Mouse (Mus musculus) kidney, embryonic 16.5 days (tissue): ENCODE measurements at regions not wholly inside any gene's neighbourhood (a gene's known extent, or its start where the extent isn't known, plus 50 kb on each side); places are given as distances from the start of the nearest gene placed in this dataset.

Experiments used
- ATAC-seq: fragments of 200-750 bp; cut with Nextera tagmentation; 2 replicates; pipeline ENCODE4 v1.8.0; 2017; ENCODE audit warnings: moderate TSS enrichment; ENCODE audit not compliant: low FRiP score, low TSS enrichment
- H3K27ac ChIP-seq: fragments of 300-500 bp; sonication (generic); 2 replicates; pipeline ENCODE4 v1.5.1; 2014; ENCODE audit warnings: low read length
- H3K27me3 ChIP-seq: fragments of 300-500 bp; sonication (generic); 2 replicates; pipeline ENCODE4 v1.6.1; 2014; ENCODE audit warnings: low read length, control low read depth, mixed read lengths; ENCODE audit not compliant: insufficient read depth
- H3K36me3 ChIP-seq: fragments of 300-500 bp; sonication (generic); 2 replicates; pipeline ENCODE4 v1.6.1; 2014; ENCODE audit warnings: low read length, control low read depth, mixed read lengths; ENCODE audit not compliant: insufficient read depth
- H3K4me1 ChIP-seq: fragments of 300-500 bp; sonication (generic); 2 replicates; pipeline ENCODE4 v1.6.1; 2014; ENCODE audit warnings: low read length, control low read depth, mixed read lengths; ENCODE audit not compliant: insufficient read depth
- H3K4me2 ChIP-seq: fragments of 300-500 bp; sonication (generic); replicated peaks from 2 replicates; pipeline ENCODE4 v1.6.1; 2014; ENCODE audit warnings: low read depth, low read length
- H3K4me3 ChIP-seq: fragments of 300-500 bp; sonication (generic); 2 replicates; pipeline ENCODE4 v1.5.1; 2014; ENCODE audit warnings: mild to moderate bottlenecking, low read length
- H3K9ac ChIP-seq: fragments of 300-500 bp; sonication (generic); replicated peaks from 2 replicates; pipeline ENCODE4 v1.6.1; 2014; ENCODE audit warnings: low read length
- H3K9me3 ChIP-seq: fragments of 300-500 bp; sonication (generic); 2 replicates; pipeline ENCODE4 v1.6.1; 2016; ENCODE audit warnings: low read length, control low read depth
- WGBS: fragments of 180-500 bp; shearing (Covaris S2); extraction: QIAGEN DNeasy Blood & Tissue Kit; methylation state at CpG from one replicate; pipeline ENCODE4 v1.1.7; 2014; 5-methylcytosine and 5-hydroxymethylcytosine counted together

DNA sequence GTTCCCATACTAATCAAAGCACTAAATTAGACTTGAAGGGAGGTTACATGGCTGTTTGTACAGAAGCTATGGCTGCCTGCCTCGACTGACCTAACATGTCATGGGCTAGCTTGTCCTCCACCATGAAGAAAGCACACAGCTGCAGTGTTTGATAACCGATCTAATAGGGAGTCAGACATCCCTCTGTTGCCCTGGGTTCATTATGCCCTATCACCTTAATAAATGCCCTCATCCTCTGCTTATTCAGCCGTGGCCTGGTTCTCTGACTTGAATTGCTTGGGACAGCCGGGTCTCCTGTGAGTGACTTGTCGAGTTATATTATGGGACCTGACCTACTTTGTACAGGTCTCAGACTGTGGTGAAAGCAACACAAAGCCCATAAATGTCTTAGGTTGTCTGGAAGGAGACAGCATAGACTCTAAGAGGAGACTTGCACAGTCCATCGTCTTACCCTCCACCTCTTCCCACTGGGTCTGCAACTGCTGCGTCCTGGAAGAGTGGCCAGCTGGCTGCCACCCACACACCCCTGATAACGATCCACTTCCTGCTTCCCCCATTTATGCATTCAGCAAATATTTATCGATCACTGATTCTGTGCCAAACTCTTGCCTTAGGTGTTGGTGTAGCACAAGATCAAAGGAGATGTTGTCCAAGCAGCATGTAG, 161.2 kb upstream of the 3110018I06Rik start:
- no peak overlapping the region for H3K4me2 ChIP-seq
- H3K27me3 ChIP-seq = no peaks in the 10 kb centered on the region
- no peak overlapping the region for H3K4me3 ChIP-seq
- 32% methylated on average over 9 of the region's 9 CpGs for WGBS
- H3K9me3 ChIP-seq = no peaks in the 10 kb centered on the region
- no peak overlapping the region for H3K9ac ChIP-seq
- H3K27ac ChIP-seq = no peak overlapping the region
- H3K4me1 ChIP-seq = 0 out of 2 replicates have a peak, but pooled peaks cover 3% of the 10 kb centered on the region
- H3K36me3 ChIP-seq = no peaks in the 10 kb centered on the region
- no peak for ATAC-seq

DNA sequence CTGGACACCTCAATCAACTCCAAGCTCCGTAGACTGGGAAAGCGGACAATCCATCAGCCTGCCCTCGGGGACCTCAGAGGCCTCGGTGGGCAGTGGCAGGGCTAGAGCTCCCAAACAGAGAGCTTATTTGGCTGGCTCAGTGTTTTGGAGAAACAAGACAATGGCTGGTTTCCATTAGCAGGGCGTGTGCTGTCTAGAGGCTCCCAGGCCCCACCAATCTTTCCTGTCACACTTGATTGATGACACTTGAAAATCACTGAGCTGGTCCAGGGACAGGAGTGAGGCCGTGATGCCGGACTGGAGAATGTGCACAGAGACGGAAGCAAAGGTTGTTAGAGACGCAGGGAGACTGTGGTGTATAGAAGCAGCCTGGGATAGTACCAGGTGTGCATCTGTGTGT, 159.4 kb upstream of the 3110018I06Rik start:
- H3K27ac ChIP-seq = no peak overlapping the region
- no peak overlapping the region for H3K4me3 ChIP-seq
- H3K4me2 ChIP-seq = no peak overlapping the region
- no peak; the same call in 1 of the 2 replicates for ATAC-seq
- no peaks in the 10 kb centered on the region for H3K27me3 ChIP-seq
- WGBS = 16% methylated on average over 9 of the region's 9 CpGs
- no peaks in the 10 kb centered on the region for H3K9me3 ChIP-seq
- no peaks in the 10 kb centered on the region for H3K36me3 ChIP-seq
- 0 out of 2 replicates have a peak, but pooled peaks cover 3% of the 10 kb centered on the region for H3K4me1 ChIP-seq
- no peak overlapping the region for H3K9ac ChIP-seq

DNA sequence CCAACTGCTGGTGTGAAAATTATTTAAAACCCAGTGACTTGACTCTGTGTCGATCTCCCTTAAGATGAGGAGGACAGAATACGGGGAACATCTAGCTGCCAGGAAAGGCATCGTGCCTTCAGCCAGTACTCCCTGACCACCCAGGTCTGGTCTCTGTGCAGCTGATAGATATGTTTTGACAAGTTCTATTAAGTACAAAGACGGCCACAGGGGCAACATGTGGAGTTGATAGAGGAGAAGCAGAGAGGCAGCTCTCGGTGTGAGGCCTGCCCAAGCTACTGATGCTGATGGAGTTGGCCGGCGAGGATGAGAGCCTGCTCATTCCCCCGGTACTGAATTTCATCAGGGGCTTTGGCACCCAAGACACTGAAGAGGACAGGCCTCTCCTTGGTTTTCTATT, 154.1 kb upstream of the 3110018I06Rik start:
- Histone ChIP-seq H3K36me3 (no peaks in the 10 kb centered on the region), H3K27ac (no peak overlapping the region), H3K27me3 (no peaks in the 10 kb centered on the region), H3K9ac (no peak overlapping the region), H3K9me3 (no peaks in the 10 kb centered on the region), H3K4me3 (no peak overlapping the region), H3K4me1 (no peaks in the 10 kb centered on the region), H3K4me2 (no peak overlapping the region)
- no peak for ATAC-seq
- 87% methylated on average over 8 of the region's 8 CpGs for WGBS

DNA sequence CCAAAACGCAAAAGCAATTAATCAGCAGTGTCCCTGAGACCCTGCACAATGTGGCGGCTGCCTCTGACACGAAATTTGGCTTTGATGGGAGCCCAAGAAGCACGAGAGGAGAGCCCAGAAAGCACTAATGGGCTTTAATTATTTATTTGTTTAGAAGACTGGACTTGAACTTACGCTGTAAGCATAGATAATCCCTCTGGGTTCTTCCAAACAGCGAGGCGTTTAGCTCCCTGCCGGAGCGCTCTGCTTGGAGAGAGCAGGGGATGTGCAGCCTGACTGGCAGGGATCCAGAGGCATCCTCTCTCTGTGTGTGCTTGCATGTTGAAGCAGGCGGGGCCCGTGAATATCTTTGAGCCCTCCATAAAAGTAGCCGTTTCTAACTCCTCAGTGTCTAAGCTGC, 153.3 kb upstream of the 3110018I06Rik start:
- no peak for ATAC-seq
- Histone ChIP-seq H3K4me3 (no peak overlapping the region), H3K9me3 (no peaks in the 10 kb centered on the region), H3K4me1 (no peaks in the 10 kb centered on the region), H3K27ac (no peak overlapping the region), H3K36me3 (no peaks in the 10 kb centered on the region), H3K9ac (no peak overlapping the region), H3K4me2 (no peak overlapping the region), H3K27me3 (no peaks in the 10 kb centered on the region)
- WGBS = 58% methylated on average over 12 of the region's 12 CpGs

DNA sequence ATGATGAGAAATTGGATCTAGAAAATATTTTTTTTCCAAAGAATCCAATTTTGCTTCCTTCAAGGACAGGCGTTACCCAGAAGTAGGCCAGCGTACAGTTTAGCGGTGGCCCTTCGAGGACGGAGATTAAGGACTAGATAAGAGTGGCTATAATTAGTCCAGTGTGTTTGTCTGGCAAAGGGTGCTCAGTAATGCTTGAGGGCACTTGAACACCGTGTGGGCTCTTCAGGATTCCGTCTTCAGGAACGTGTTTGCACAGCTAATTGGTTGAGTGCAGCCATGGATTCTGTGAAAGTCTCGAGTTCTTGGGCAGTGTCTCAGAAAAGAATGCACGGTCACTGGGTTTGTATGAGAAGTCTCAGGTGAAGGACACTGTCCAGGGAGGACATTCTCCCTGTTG, 149.7 kb upstream of the 3110018I06Rik start:
- Histone ChIP-seq H3K4me1 (no peaks in the 10 kb centered on the region), H3K27me3 (no peaks in the 10 kb centered on the region), H3K4me2 (no peak overlapping the region), H3K4me3 (no peak overlapping the region), H3K9ac (no peak overlapping the region), H3K9me3 (no peaks in the 10 kb centered on the region), H3K36me3 (no peaks in the 10 kb centered on the region), H3K27ac (no peak overlapping the region)
- ATAC-seq = no peak
- 65% methylated on average over 10 of the region's 10 CpGs for WGBS

DNA sequence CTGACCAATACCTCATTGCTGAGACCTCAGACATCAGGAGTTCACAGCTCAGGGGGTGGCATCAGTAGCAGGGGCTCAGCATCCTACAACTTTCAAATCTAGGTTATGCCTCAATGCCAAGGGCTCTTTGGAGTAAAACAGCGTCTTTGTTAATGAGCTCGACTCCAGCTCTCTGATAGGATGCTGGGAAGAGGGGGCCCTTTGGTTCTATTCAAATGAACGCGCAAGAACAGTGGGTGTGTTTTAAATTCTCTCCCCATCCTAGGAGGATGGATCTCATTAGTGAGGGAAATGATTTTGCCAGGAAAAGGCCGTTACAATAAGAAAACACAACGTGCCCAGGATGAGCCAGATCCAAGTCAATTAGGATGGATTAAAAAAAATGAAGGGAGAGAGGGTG, 132.2 kb upstream of the 3110018I06Rik start:
- Histone ChIP-seq H3K4me2 (no peak overlapping the region), H3K9me3 (no peaks in the 10 kb centered on the region), H3K27ac (no peak overlapping the region), H3K4me3 (no peak overlapping the region), H3K36me3 (no peaks in the 10 kb centered on the region), H3K9ac (no peak overlapping the region), H3K4me1 (no peaks in the 10 kb centered on the region), H3K27me3 (no peaks in the 10 kb centered on the region)
- no peak for ATAC-seq
- 83% methylated on average over 6 of the region's 6 CpGs for WGBS

DNA sequence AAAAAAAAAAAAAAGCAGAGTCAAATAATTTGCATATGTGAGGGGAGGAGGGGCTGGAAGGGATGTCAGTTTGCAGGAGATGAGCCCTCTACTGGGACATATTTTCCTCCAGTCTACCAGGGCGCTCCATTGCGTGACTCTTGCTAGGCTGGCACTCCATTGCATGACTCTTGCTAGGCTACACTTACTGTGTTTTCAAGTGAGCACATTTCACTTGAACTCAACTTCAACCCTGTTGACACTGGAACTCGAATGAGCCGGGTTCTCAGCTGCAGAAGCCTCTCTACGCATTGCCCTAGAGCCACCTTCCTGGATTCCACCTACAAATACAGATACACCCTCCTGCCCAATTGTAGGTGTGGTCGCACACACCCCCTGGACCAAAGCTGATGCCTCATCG, 131.5 kb upstream of the 3110018I06Rik start:
- no peak overlapping the region for H3K27ac ChIP-seq
- ATAC-seq = no peak

DNA sequence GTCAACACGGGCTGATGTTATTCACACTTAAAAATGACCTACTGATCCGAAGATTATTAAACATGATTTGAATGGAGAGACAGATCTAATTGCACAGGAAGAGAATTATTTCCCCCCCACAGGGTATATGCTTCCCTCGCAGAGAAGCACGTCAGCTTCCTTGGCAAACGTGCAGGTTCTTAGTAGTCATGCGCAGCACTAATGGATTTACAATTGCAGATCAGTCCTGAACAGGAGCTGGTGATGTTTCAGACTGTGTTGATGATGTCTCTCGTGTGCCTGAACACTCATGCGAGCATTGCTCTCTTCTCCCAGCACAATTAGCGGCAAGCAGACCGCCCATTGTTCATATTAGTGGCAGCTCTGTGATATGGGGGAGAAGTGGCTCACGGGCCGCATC, 127.9 kb upstream of the 3110018I06Rik start:
- H3K27me3 ChIP-seq = no peaks in the 10 kb centered on the region
- no peak overlapping the region for H3K4me2 ChIP-seq
- no peak overlapping the region for H3K9ac ChIP-seq
- WGBS = 84% methylated on average over 12 of the region's 12 CpGs
- H3K36me3 ChIP-seq = no peaks in the 10 kb centered on the region
- no peak overlapping the region for H3K4me3 ChIP-seq
- H3K9me3 ChIP-seq = no peaks in the 10 kb centered on the region
- no peak for ATAC-seq
- no peak overlapping the region for H3K27ac ChIP-seq
- H3K4me1 ChIP-seq = no peaks in the 10 kb centered on the region

More for the DNA sequence above, 131.5 kb upstream of the 3110018I06Rik start:
- Histone ChIP-seq H3K9me3 (no peaks in the 10 kb centered on the region), H3K9ac (no peak overlapping the region), H3K4me3 (no peak overlapping the region), H3K4me2 (no peak overlapping the region), H3K36me3 (no peaks in the 10 kb centered on the region), H3K27me3 (no peaks in the 10 kb centered on the region), H3K4me1 (no peaks in the 10 kb centered on the region)
- WGBS = 81% methylated on average over 7 of the region's 7 CpGs

DNA sequence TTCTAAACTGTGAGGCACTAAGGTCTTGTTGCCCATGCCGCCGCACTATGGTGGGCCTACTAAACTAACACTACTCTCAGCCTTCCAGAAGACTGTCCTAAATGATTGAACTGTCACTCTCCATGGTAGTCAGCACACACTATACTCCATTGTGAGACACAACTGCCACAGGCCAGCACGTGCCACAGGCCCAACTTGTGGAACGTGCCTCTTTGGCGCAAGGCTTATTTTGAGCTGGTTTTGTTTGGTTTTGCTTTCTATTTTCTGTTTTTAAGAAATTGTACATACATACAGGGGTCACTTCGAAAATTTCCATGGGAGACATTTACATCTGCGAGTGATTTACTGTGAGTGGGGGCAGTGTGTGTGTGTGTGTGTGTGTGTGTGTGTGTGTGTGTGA, 126.8 kb upstream of the 3110018I06Rik start:
- H3K4me2 ChIP-seq = no peak overlapping the region
- no peaks in the 10 kb centered on the region for H3K9me3 ChIP-seq
- no peaks in the 10 kb centered on the region for H3K27me3 ChIP-seq
- H3K4me1 ChIP-seq = no peaks in the 10 kb centered on the region
- H3K27ac ChIP-seq = no peak overlapping the region
- WGBS = 93% methylated on average over 7 of the region's 7 CpGs
- no peak overlapping the region for H3K4me3 ChIP-seq
- H3K9ac ChIP-seq = no peak overlapping the region
- H3K36me3 ChIP-seq = no peaks in the 10 kb centered on the region
- no peak for ATAC-seq

DNA sequence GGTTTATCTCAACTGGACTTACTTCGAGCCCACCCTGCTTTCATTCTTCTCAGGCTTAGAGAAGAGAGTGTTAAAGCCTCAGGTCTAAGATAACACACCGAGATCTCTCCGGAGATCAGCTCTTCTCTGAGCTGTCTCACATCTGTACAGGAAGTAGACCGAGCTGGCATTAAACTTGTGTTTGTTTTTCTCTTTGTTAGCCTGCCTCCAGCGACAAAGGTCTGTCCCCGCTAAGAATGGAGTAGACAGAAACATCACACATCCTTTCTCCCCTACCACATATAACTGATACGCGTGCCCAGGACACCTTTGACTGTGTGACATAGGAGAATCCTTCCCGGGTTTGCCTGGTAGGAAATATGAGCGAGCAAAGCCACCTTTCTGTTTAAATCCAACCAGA, 126.3 kb upstream of the 3110018I06Rik start:
- H3K4me2 ChIP-seq = no peak overlapping the region
- H3K4me3 ChIP-seq = no peak overlapping the region
- no peaks in the 10 kb centered on the region for H3K4me1 ChIP-seq
- no peak for ATAC-seq
- no peaks in the 10 kb centered on the region for H3K36me3 ChIP-seq
- no peak overlapping the region for H3K9ac ChIP-seq
- WGBS = 70% methylated on average over 10 of the region's 10 CpGs
- H3K27me3 ChIP-seq = no peaks in the 10 kb centered on the region
- no peaks in the 10 kb centered on the region for H3K9me3 ChIP-seq
- H3K27ac ChIP-seq = no peak overlapping the region
